In the genomic region with DNA sequence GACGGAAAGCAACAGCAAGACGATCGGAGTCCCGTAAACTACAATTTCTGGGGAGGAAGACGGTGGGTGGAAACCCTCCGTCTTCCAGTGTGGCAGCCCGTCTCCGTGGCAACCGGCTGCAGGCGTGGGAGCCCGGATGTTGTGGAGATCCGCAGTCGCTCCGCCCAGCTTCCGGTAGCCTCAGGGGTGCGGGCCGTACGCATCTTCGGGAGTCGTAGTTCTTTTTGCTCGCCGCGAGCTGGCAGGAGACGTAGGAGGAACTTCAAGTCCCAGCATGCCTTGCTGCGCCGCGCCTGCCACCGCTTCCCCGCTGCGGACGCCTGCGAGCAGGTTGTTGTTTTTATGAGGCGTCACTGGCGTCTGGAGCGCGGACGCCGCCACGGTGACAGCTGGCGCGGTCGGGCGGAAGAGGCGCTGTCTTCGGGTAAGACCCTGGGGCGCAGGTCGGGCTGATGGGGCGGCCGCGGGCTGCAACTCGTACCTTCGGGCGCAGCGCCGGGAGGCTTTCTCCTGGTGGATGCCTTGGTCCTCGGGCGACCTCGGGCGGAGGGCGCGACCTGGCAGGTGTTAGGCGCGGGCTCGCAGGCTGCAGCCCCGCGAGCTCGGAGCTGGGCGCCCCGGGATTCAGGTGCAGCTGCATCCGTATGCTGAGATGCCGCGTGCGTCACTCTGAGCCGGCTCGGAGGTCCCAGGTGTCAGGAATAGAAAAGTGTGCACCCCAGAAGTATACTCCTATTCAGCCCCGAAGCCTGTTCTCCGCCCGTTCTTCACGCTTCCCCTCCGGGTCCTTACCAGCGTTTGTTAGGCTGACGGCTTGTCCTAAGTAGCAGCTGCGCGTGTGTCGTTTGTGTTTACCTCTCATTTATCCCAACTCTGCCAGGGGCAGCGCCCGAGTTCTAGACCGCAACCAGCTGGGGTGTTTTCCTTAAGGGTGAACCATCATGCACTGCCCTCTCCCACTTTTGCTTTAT, we compare ENCODE assay signal across 1 mouse cellular context.
TF ChIP-seq lines count a peak whose summit lies in the region.

Ccpg1os (minus strand) TSS at position 133 of the 971 bp plus-strand sequence.
Ccpg1 (plus strand) TSS at position 180 of the 971 bp plus-strand sequence.

TF ChIP-seq in MEL, 35 proteins besides CTCF, POLR2A, EP300 and RAD21 (continued from another document):
- TF ChIP-seq UBTF (IDR thresholded peaks at IDR 0.05; ENCODE audit: borderline replicate concordance, insufficient read depth, low read depth, low read length) (0 out of 2 replicates have a peak, but pooled peaks have one; percentile 68), NELFE (IDR thresholded peaks at IDR 0.05; ENCODE audit: low read depth, low read length) (peak; percentile 14; the same call in 1 of the 2 replicates), MYC (IDR thresholded peaks at IDR 0.05; ENCODE audit: low read depth, low read length) (0 out of 2 replicates have a peak, but pooled peaks have one; percentile 18), RCOR1 (IDR thresholded peaks at IDR 0.05; ENCODE audit: low read depth, low read length) (no peak), ETS1 (IDR thresholded peaks at IDR 0.05; ENCODE audit: low read depth, low read length) (peak; percentile 77), NRF1 (IDR thresholded peaks at IDR 0.05; ENCODE audit: insufficient read depth, low read depth, low read length, poor library complexity, severe bottlenecking) (peak; percentile 52), HCFC1 (IDR thresholded peaks at IDR 0.05; ENCODE audit: low read depth, low read length) (peak; percentile 98), MAX (IDR thresholded peaks at IDR 0.05; ENCODE audit: low read length) (peak; percentile 86), MEF2A (IDR thresholded peaks at IDR 0.05; ENCODE audit: extremely low read depth, insufficient replicate concordance, low read depth, low read length, poor library complexity, severe bottlenecking) (no peak)
